Mouse (Mus musculus) kidney, adult 2 months (tissue): ENCODE data around the gene Rbms1.

ENCODE experiments used
- CTCF ChIP-seq: fragments of 200-500 bp; conservative IDR thresholded peaks from 2 replicates; pipeline ENCODE4 v1.5.1; 2011; ENCODE audit warnings: low read depth, mild to moderate bottlenecking, control low read depth, low read length, moderate library complexity, mixed read lengths; ENCODE audit not compliant: insufficient read depth, insufficient read length
- POLR2A ChIP-seq: fragments of 200-500 bp; IDR thresholded peaks from one replicate; pipeline ENCODE4 v1.6.1; 2011; ENCODE audit warnings: low read depth, low read length, control low read depth

DNA sequence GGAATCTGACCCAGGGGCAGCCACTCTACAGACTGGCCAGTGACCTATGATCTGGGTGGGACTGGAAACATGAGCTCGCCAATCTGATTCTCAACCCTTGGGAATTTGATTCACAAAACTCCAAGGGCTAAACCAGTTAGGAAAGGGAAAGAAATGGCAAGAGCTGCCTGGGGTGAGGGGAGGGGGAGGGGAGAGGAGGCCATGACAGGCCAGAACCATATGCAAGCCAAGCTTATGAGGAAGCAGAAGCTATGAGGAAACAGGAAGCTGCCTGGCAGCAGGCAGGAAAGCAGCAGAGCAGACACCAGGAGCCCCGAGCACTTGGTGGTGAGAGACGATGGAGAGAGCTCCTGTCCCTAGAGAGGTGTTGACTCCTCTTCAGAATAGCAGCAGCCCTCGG lies 79.1 kb downstream of the Rbms1 start:
- TF ChIP-seq CTCF (no peak), POLR2A (no peak)
